Mouse (Mus musculus): ENCODE measurements around the gene Phc2. TPM values are rescaled to one million over a fixed set of nuclear protein-coding genes. Genes with fewer than 3 reads are reported as not detected.
A peak's percentile ranks its signal among the peaks of the same experiment; 100 is the strongest.

Gene Phc2
- total RNA-seq, 2 experiments from 2014 or later = 4.5 to 7.1 TPM

- ATAC-seq (replicated peaks; ENCODE audit: low FRiP score, poor library complexity, severe bottlenecking) = no peak
Observed at GRCm38 (mm10) chr4:128734217-128734616, 79.7 kb downstream of the Phc2 start.

GRCm38 (mm10) chr4:128734721-128735671 is 80.5 kb downstream of the Phc2 start:
- peak; percentile 61; the same call in 1 of the 2 replicates for ATAC-seq (replicated peaks; ENCODE audit: low FRiP score, poor library complexity, severe bottlenecking)

- no peak for ATAC-seq (replicated peaks; ENCODE audit: low FRiP score, poor library complexity, severe bottlenecking)
Observed at GRCm38 (mm10) chr4:128737137-128737589, 82.7 kb downstream of the Phc2 start.

GRCm38 (mm10) chr4:128737825-128738610 is 83.5 kb downstream of the Phc2 start:
- ATAC-seq (replicated peaks; ENCODE audit: low FRiP score, poor library complexity, severe bottlenecking) = no peak

GRCm38 (mm10) chr4:128740878-128741277 is 86.4 kb downstream of the Phc2 start:
- no peak for ATAC-seq (replicated peaks; ENCODE audit: low FRiP score, poor library complexity, severe bottlenecking)

GRCm38 (mm10) chr4:128741906-128742305 is 87.4 kb downstream of the Phc2 start:
- no peak for ATAC-seq (replicated peaks; ENCODE audit: low FRiP score, poor library complexity, severe bottlenecking)

GRCm38 (mm10) chr4:128742379-128742970 is 88.0 kb downstream of the Phc2 start:
- no peak for ATAC-seq (replicated peaks; ENCODE audit: low FRiP score, poor library complexity, severe bottlenecking)

GRCm38 (mm10) chr4:128743031-128743626 is 88.6 kb downstream of the Phc2 start:
- no peak for ATAC-seq (replicated peaks; ENCODE audit: low FRiP score, poor library complexity, severe bottlenecking)

- ATAC-seq (replicated peaks; ENCODE audit: low FRiP score, poor library complexity, severe bottlenecking) = no peak
Observed at GRCm38 (mm10) chr4:128745160-128745559, 90.7 kb downstream of the Phc2 start.

- peak; percentile 72 for ATAC-seq (replicated peaks; ENCODE audit: low FRiP score, poor library complexity, severe bottlenecking)
Observed at GRCm38 (mm10) chr4:128747614-128748270, 93.2 kb downstream of the Phc2 start.

GRCm38 (mm10) chr4:128748309-128748708 is 93.8 kb downstream of the Phc2 start:
- ATAC-seq (replicated peaks; ENCODE audit: low FRiP score, poor library complexity, severe bottlenecking) = no peak

- ATAC-seq (replicated peaks; ENCODE audit: low FRiP score, poor library complexity, severe bottlenecking) = no peak
Observed at GRCm38 (mm10) chr4:128751006-128751405, 96.5 kb downstream of the Phc2 start.

GRCm38 (mm10) chr4:128752031-128752757 is 97.7 kb downstream of the Phc2 start:
- ATAC-seq (replicated peaks; ENCODE audit: low FRiP score, poor library complexity, severe bottlenecking) = no peak

GRCm38 (mm10) chr4:128753571-128753970 is 99.1 kb downstream of the Phc2 start:
- no peak for ATAC-seq (replicated peaks; ENCODE audit: low FRiP score, poor library complexity, severe bottlenecking)

GRCm38 (mm10) chr4:128755064-128755463 is 100.6 kb downstream of the Phc2 start, which contains the start of gene A3galt2:
Gene A3galt2, plus strand, starts transcription at chr4:128755364.
- ATAC-seq (replicated peaks; ENCODE audit: low FRiP score, poor library complexity, severe bottlenecking) = no peak

- ATAC-seq (replicated peaks; ENCODE audit: low FRiP score, poor library complexity, severe bottlenecking) = no peak
Observed at GRCm38 (mm10) chr4:128755900-128756299, 101.4 kb downstream of the Phc2 start.

- no peak for ATAC-seq (replicated peaks; ENCODE audit: low FRiP score, poor library complexity, severe bottlenecking)
Observed at GRCm38 (mm10) chr4:128759214-128759613, 104.7 kb downstream of the Phc2 start.

- no peak for ATAC-seq (replicated peaks; ENCODE audit: low FRiP score, poor library complexity, severe bottlenecking)
Observed at GRCm38 (mm10) chr4:128760029-128760428, 105.5 kb downstream of the Phc2 start.

- ATAC-seq (replicated peaks; ENCODE audit: low FRiP score, poor library complexity, severe bottlenecking) = no peak
Observed at GRCm38 (mm10) chr4:128766929-128767328, 112.4 kb downstream of the Phc2 start.

All from erythroblast, adult 5-6 weeks (primary cell).